Mouse (Mus musculus): ENCODE measurements at regions not wholly inside any gene's neighbourhood (a gene's known extent, or its start where the extent isn't known, plus 50 kb on each side); places are given as distances from the start of the nearest gene placed in this dataset.

DNA sequence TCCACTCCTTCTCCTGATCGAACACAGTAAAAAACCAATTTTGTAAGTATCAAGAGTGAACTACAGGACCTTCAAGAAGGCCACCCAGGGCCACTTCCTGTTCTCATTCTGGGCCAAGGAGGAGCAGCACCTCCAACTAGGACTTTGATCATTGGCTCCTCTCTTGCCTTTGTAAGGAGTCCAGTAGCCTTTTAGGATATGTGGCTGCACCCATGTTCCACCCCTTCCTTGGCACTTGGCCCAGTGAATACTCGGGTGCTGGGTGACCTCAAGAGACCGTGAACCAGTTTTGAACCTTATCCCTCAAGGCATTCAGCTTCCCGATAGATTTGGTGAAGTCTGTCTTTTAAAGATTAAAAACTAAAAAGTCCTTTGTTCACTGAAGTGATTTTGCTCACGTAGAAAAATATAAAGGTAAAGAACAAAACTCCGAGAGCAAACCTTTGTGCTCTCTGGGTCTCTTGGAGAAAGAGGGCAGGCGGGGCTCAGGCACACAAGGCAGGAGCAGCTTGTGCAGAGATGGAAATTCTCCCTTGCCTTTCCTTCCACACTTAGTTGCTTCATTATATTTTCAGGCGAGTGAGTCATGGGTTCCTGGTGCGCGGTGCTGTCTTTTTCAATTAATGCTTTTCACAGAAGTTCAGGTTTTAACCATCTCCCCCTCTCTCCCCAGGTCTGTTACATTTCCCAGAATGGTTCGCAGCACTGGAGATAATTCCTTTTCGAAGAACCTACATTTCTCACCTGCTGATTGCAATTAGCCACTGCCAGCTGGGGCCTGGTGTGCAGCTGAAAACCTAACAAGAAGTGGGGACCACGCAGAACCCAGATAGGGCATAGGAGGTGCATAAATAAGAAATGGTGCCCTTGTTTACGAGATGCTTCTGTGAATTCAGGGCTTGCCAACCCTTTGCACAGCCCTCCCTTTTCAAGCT is 196.6 kb downstream of the Mid1ip1 start:
- H3K27ac ChIP-seq: no peak overlapping the region
- no peak for DNase-seq (ENCODE audit: low spot score)
- TF ChIP-seq CTCF (IDR thresholded peaks at IDR 0.05; ENCODE audit: low read depth): no peak
- no peak overlapping the region for H3K9ac ChIP-seq (ENCODE audit: low read depth, low read length)
- H3K27me3 ChIP-seq (ENCODE audit: insufficient read depth, low read length): no peaks in the 10 kb centered on the region
- no peaks in the 10 kb centered on the region for H3K36me3 ChIP-seq (ENCODE audit: insufficient read depth, low read length)
- no peak overlapping the region for H3K4me2 ChIP-seq (ENCODE audit: low read length)
- H3K9me3 ChIP-seq (replicated peaks; ENCODE audit: low read length): no peaks in the 10 kb centered on the region
- no peak overlapping the region for H3K4me3 ChIP-seq (replicated peaks; ENCODE audit: low read depth, low read length)
- WGBS: 82% methylated on average over 14 of the region's 14 CpGs
- H3K4me1 ChIP-seq (replicated peaks; ENCODE audit: insufficient read depth, low read length): no peaks in the 10 kb centered on the region
- ATAC-seq (replicated peaks; ENCODE audit: low FRiP score, low read depth): no peak

Measured in kidney, postnatal 0 days (tissue).